Mouse (Mus musculus): ENCODE results near the gene Gm49353. TPM values are rescaled to one million over a fixed set of nuclear protein-coding genes. Genes with fewer than 3 reads are reported as not detected.

The Gm49353 gene
- polyA plus RNA-seq (2012; rRNA removed), result not detected in 2 replicates

GRCm38 (mm10) chr10:29198642-29199041 lies at the start of gene Gm49353:
TSS of gene Gm49353 (plus strand) at chr10:29198954.

GRCm38 (mm10) chr10:29211453-29211852 lies 12.7 kb downstream of the Gm49353 start, which contains the start of gene 9330159F19Rik:
TSS of gene 9330159F19Rik (plus strand) at chr10:29211606.

Other genes with a start within 250 kb of the Gm49353 start
- not detected in 2 replicates for gene 2310057J18Rik, start 212.7 kb upstream of the Gm49353 start, polyA plus RNA-seq (2012; rRNA removed)
- gene Soga3, start 55.1 kb upstream of the Gm49353 start, polyA plus RNA-seq (2012; rRNA removed), result 0.02 and 0.07 TPM in 2 replicates
- gene 9330159F19Rik, start 12.7 kb downstream of the Gm49353 start, polyA plus RNA-seq (2012; rRNA removed), result 0.07 and 0.10 TPM in 2 replicates
- 0.85 and 1.4 TPM in 2 replicates for gene Echdc1, start 114.2 kb downstream of the Gm49353 start, polyA plus RNA-seq (2012; rRNA removed)
- 14.4 and 20.2 TPM in 2 replicates for gene Rnf146, start 163.5 kb downstream of the Gm49353 start, polyA plus RNA-seq (2012; rRNA removed)